Comparison of ENCODE assay signal across 9 mouse cellular contexts in the genomic region with DNA sequence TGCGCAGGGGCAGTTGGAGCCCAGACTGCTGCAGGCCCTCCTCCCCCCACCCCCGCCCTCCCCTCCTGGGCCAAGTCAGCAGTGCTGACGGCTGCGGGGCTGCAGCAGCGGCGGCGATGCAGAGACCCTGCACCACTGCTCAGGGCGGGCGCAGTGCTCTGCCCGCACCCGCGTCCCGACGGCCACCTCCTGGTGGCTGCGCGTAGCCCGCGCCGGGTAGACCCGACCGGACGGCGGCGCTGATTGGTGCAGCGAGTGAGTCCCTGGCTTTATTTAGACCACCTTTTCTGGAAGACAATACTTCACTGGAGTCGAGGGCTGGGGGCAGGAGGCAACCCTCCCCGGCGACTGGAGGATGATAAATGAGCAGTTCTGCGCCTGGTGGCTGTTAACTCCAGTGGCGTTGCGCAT. TPM values are rescaled to one million over a fixed set of nuclear protein-coding genes. Genes with fewer than 3 reads are reported as not detected.
DNase-seq lines count a peak whose midpoint lies in the region; ATAC-seq and TF ChIP-seq lines count a peak whose summit lies in the region.
"Had no signal": no experiment of that assay in that cellular context is flagged by ENCODE, and none has a peak within 500 bp of the region (broad histone marks: within the 10 kb centered on the region; RNA-seq: fewer than 3 reads in every experiment).

No protein-coding gene starts in this region.

- ATAC-seq in kidney, embryonic 16.5 days (ENCODE audit: low FRiP score, low TSS enrichment): peak; percentile 59
- peak; percentile 71 for ATAC-seq in heart, embryonic 16.5 days (replicated peaks; ENCODE audit: extremely low read depth, insufficient read depth, low FRiP score)
- ATAC-seq in midbrain, embryonic 12.5 days (ENCODE audit: low FRiP score, low read depth): no peak
- ATAC-seq in monocyte, adult 5-6 weeks (replicated peaks; ENCODE audit: insufficient number of reproducible peaks, low FRiP score, low TSS enrichment, poor library complexity, severe bottlenecking): no peak
- no peak for ATAC-seq in inflammation-experienced regulatory T-cells, adult 6 months
- ATAC-seq: Patski had no signal

- no peaks in the 10 kb centered on the region for H3K9me3 ChIP-seq in kidney, embryonic 16.5 days (ENCODE audit: low read length)
- H3K9me3 ChIP-seq in heart, embryonic 16.5 days (replicated peaks; ENCODE audit: control insufficient read depth, low read length): no peaks in the 10 kb centered on the region
- no peaks in the 10 kb centered on the region for H3K9me3 ChIP-seq in midbrain, embryonic 12.5 days

- TF ChIP-seq CTCF in kidney, adult 2 months (conservative IDR thresholded peaks at IDR 0.05; ENCODE audit: insufficient read depth, insufficient read length, low read depth, low read length): no peak
- TF ChIP-seq CTCF in cortical plate, adult 2 months (IDR thresholded peaks at IDR 0.05; ENCODE audit: extremely low read depth, insufficient read depth, low read length): no peak

- peaks cover 23% of the 10 kb centered on the region for H3K4me1 ChIP-seq in kidney, embryonic 16.5 days (ENCODE audit: insufficient read depth, low read length)
- 0 out of 2 replicates have a peak, but pooled peaks cover 3% of the 10 kb centered on the region for H3K4me1 ChIP-seq in kidney, adult 2 months (ENCODE audit: control insufficient read depth, insufficient read depth, low read length)
- H3K4me1 ChIP-seq in cortical plate, adult 2 months (ENCODE audit: control insufficient read depth, insufficient read depth, low read length): peaks cover 2% of the 10 kb centered on the region; the same call in 1 of the 2 replicates
- H3K4me1 ChIP-seq in heart, embryonic 16.5 days (ENCODE audit: control insufficient read depth, insufficient read depth, low read length): peaks cover 21% of the 10 kb centered on the region
- H3K4me1 ChIP-seq in midbrain, embryonic 12.5 days: peaks cover 31% of the 10 kb centered on the region

- no peak overlapping the region for H3K9ac ChIP-seq in kidney, embryonic 16.5 days (replicated peaks; ENCODE audit: low read length)
- H3K9ac ChIP-seq in heart, embryonic 16.5 days (ENCODE audit: low read length): no peak overlapping the region
- no peak overlapping the region for H3K9ac ChIP-seq in midbrain, embryonic 12.5 days (replicated peaks)

- no peak for DNase-seq in kidney, adult 2 months
- DNase-seq in ovary, postnatal 36 days (ENCODE audit: low spot score): no peak

- no peak overlapping the region for H3K27ac ChIP-seq in kidney, embryonic 16.5 days (ENCODE audit: low read length)
- no peak overlapping the region for H3K27ac ChIP-seq in kidney, adult 2 months (ENCODE audit: insufficient read depth, low read depth, low read length)
- no peak overlapping the region for H3K27ac ChIP-seq in cortical plate, adult 2 months (ENCODE audit: insufficient read depth, low read length)
- H3K27ac ChIP-seq in heart, embryonic 16.5 days (ENCODE audit: low read length): no peak overlapping the region
- H3K27ac ChIP-seq in midbrain, embryonic 12.5 days (replicated peaks): no peak overlapping the region

- WGBS in kidney, embryonic 16.5 days: under 1% methylated on average over 31 of the region's 31 CpGs
- 8% methylated on average over 31 of the region's 31 CpGs for WGBS in kidney, adult 2 months
- 2% methylated on average over 29 of the region's 31 CpGs for WGBS in heart, embryonic 16.5 days
- 2% methylated on average over 30 of the region's 31 CpGs for WGBS in midbrain, embryonic 12.5 days

- no peak for TF ChIP-seq POLR2A in kidney, adult 2 months (IDR thresholded peaks at IDR 0.05; ENCODE audit: low read depth, low read length)
- no peak for TF ChIP-seq POLR2A in cortical plate, adult 2 months (IDR thresholded peaks at IDR 0.05; ENCODE audit: extremely low read depth, insufficient read depth, low read length)

- no peaks in the 10 kb centered on the region for H3K36me3 ChIP-seq in kidney, embryonic 16.5 days (ENCODE audit: insufficient read depth, low read length)
- no peaks in the 10 kb centered on the region for H3K36me3 ChIP-seq in kidney, adult 2 months (ENCODE audit: control insufficient read depth, insufficient read depth, low read length)
- no peaks in the 10 kb centered on the region for H3K36me3 ChIP-seq in heart, embryonic 16.5 days (ENCODE audit: control insufficient read depth, insufficient read depth)
- no peaks in the 10 kb centered on the region for H3K36me3 ChIP-seq in midbrain, embryonic 12.5 days

- peaks cover 69% of the 10 kb centered on the region for H3K27me3 ChIP-seq in kidney, embryonic 16.5 days (ENCODE audit: insufficient read depth, low read length)
- no peaks in the 10 kb centered on the region for H3K27me3 ChIP-seq in kidney, adult 2 months (replicated peaks; ENCODE audit: control insufficient read depth, insufficient read depth, low read length)
- H3K27me3 ChIP-seq in heart, embryonic 16.5 days (ENCODE audit: control insufficient read depth, insufficient read depth, low read length): peaks cover 55% of the 10 kb centered on the region
- H3K27me3 ChIP-seq in midbrain, embryonic 12.5 days: peaks cover 84% of the 10 kb centered on the region
- H3K27me3 ChIP-seq: Patski had no signal

- peak overlapping the region; percentile 50 for H3K4me2 ChIP-seq in kidney, embryonic 16.5 days (replicated peaks; ENCODE audit: low read depth, low read length)
- peak overlapping the region; percentile 54 for H3K4me2 ChIP-seq in heart, embryonic 16.5 days (ENCODE audit: low read depth, low read length)
- peak overlapping the region; percentile 44 for H3K4me2 ChIP-seq in midbrain, embryonic 12.5 days (replicated peaks)

- peak overlapping the region; percentile 25 for H3K4me3 ChIP-seq in kidney, embryonic 16.5 days (ENCODE audit: low read length)
- no peak overlapping the region for H3K4me3 ChIP-seq in kidney, adult 2 months (ENCODE audit: insufficient read depth, low read depth, low read length)
- H3K4me3 ChIP-seq in cortical plate, adult 2 months (ENCODE audit: insufficient read depth, low read length): peak overlapping the region; percentile 36
- peak overlapping the region; percentile 25 for H3K4me3 ChIP-seq in heart, embryonic 16.5 days (ENCODE audit: low read length)
- H3K4me3 ChIP-seq in midbrain, embryonic 12.5 days: peak overlapping the region; percentile 19

RNA-seq across cellular contexts. Expression of gene H6pd, which starts 24.4 kb away (rescaled TPM):
- polyA plus RNA-seq in kidney, embryonic 16.5 days (2015; fragmentation: Nextera tagmentation; extraction: Ambion mirVana): 22.8 and 24.7 TPM in 2 replicates
- polyA plus RNA-seq in kidney, adult 2 months (2012; rRNA removed): 137 and 161 TPM in 2 replicates
- polyA plus RNA-seq in cortical plate, adult 2 months (2012; rRNA removed): 5.7 TPM in 2 replicates
- 11.4 and 14.6 TPM in 2 replicates for polyA plus RNA-seq in heart, embryonic 16.5 days (2015; fragmentation: Nextera tagmentation; extraction: Ambion mirVana)
- polyA plus RNA-seq in midbrain, embryonic 12.5 days (2016; fragmentation: Nextera tagmentation; extraction: Ambion mirVana): 2.9 and 4.1 TPM in 2 replicates
- total RNA-seq in monocyte, adult 5-6 weeks (2017): 19.1 to 35.1 TPM (median 21.1 TPM) in 3 replicates
- 1 to 10 TPM; 4.1 to 5.9 (median 5.0) TPM for polyA plus RNA-seq in inflammation-experienced regulatory T-cells, adult 6 months (2017; shearing (Covaris generic))

RNA-seq across cellular contexts. Expression of gene Gpr157, which starts 53.9 kb away (rescaled TPM):
- polyA plus RNA-seq in kidney, embryonic 16.5 days (2015; fragmentation: Nextera tagmentation; extraction: Ambion mirVana): 0.40 and 0.51 TPM in 2 replicates
- polyA plus RNA-seq in kidney, adult 2 months (2012; rRNA removed): 0.76 and 1.2 TPM in 2 replicates
- 1.9 and 2.0 TPM in 2 replicates for polyA plus RNA-seq in cortical plate, adult 2 months (2012; rRNA removed)
- 4.3 and 4.5 TPM in 2 replicates for polyA plus RNA-seq in heart, embryonic 16.5 days (2015; fragmentation: Nextera tagmentation; extraction: Ambion mirVana)
- polyA plus RNA-seq in midbrain, embryonic 12.5 days (2016; fragmentation: Nextera tagmentation; extraction: Ambion mirVana): 0.43 and 0.58 TPM in 2 replicates
- total RNA-seq in monocyte, adult 5-6 weeks (2017): 0.19 to 0.39 TPM (median 0.32 TPM) in 3 replicates
- under 1 TPM; 0.16 to 0.36 (median 0.33) TPM for polyA plus RNA-seq in inflammation-experienced regulatory T-cells, adult 6 months (2017; shearing (Covaris generic))

Comparison
In these comparisons a context has a peak if more than half of its experiments do, and no peak if none do; other contexts are left out.
1. ATAC-seq: peak in kidney, embryonic 16.5 days (single experiment) and heart, embryonic 16.5 days (single experiment); none in midbrain, embryonic 12.5 days (single experiment), monocyte, adult 5-6 weeks (single experiment) and inflammation-experienced regulatory T-cells, adult 6 months (single experiment).
2. Peak in every context shown above with its lines, with median percentiles within 50 percentile points of each other: H3K4me2 ChIP-seq.